In genomic region chr7:109231881-109232321, GRCm38 (mm10) we compare ENCODE assay signal across 12 mouse cellular contexts. TPM values are rescaled to one million over a fixed set of nuclear protein-coding genes. Genes with fewer than 3 reads are reported as not detected.
DNase-seq lines count a peak whose midpoint lies in the region; ATAC-seq lines count a peak whose summit lies in the region.
"Had no signal": no experiment of that assay in that cellular context is flagged by ENCODE, and none has a peak within 500 bp of the region (broad histone marks: within the 10 kb centered on the region; RNA-seq: fewer than 3 reads in every experiment).

No protein-coding gene starts in this region.

- peak; percentile 92 for ATAC-seq in forebrain, embryonic 16.5 days
- ATAC-seq in midbrain, embryonic 12.5 days (ENCODE audit: low FRiP score, low read depth), result peak; percentile 80
- ATAC-seq: activated CD4-positive, CD25-positive, alpha-beta regulatory T cell, adult 4 months; liver, postnatal 0 days had no signal

- no peak overlapping the region for H3K4me3 ChIP-seq in forebrain, embryonic 16.5 days (replicated peaks; ENCODE audit: low read length)
- H3K4me3 ChIP-seq in midbrain, embryonic 12.5 days, result no peak overlapping the region
- H3K4me3 ChIP-seq: left cerebral cortex, adult 2 months had no signal

- H3K27ac ChIP-seq in forebrain, embryonic 16.5 days (ENCODE audit: low read length), result peak overlapping the region; percentile 84
- peak overlapping the region; percentile 81 for H3K27ac ChIP-seq in midbrain, embryonic 12.5 days (replicated peaks)
- H3K27ac ChIP-seq: left cerebral cortex, adult 2 months had no signal

- H3K36me3 ChIP-seq in forebrain, embryonic 16.5 days (ENCODE audit: control insufficient read depth, insufficient read depth), result no peaks in the 10 kb centered on the region
- no peaks in the 10 kb centered on the region for H3K36me3 ChIP-seq in midbrain, embryonic 12.5 days

- peaks cover 29% of the 10 kb centered on the region for H3K4me1 ChIP-seq in forebrain, embryonic 16.5 days (replicated peaks; ENCODE audit: control insufficient read depth, insufficient read depth, low read length)
- peaks cover 50% of the 10 kb centered on the region for H3K4me1 ChIP-seq in midbrain, embryonic 12.5 days

- H3K9ac ChIP-seq in forebrain, embryonic 16.5 days (replicated peaks; ENCODE audit: low read depth, low read length), result no peak overlapping the region
- no peak overlapping the region for H3K9ac ChIP-seq in midbrain, embryonic 12.5 days (replicated peaks)
- H3K9ac ChIP-seq: liver, postnatal 0 days had no signal

- 8% methylated on average over 11 of the region's 11 CpGs for WGBS in forebrain, embryonic 16.5 days
- WGBS in midbrain, embryonic 12.5 days, result 10% methylated on average over 11 of the region's 11 CpGs

- no peaks in the 10 kb centered on the region for H3K9me3 ChIP-seq in forebrain, embryonic 16.5 days (ENCODE audit: control insufficient read depth, low read length)
- no peaks in the 10 kb centered on the region for H3K9me3 ChIP-seq in midbrain, embryonic 12.5 days

- no peak overlapping the region for H3K4me2 ChIP-seq in forebrain, embryonic 16.5 days (ENCODE audit: low read length)
- H3K4me2 ChIP-seq in midbrain, embryonic 12.5 days (replicated peaks), result 0 out of 2 replicates have a peak overlapping the region, but pooled peaks have one; percentile 17

- DNase-seq in right cerebral cortex, postnatal 10 days (ENCODE audit: low spot score in 2 of 2), result peak; percentile 55 to 59
- DNase-seq in right cerebral cortex, postnatal 25 days, result no peak
- no peak for DNase-seq in gastrocnemius, postnatal 25 days
- no peak for DNase-seq in gastrocnemius, postnatal 10 days
- no peak for DNase-seq in liver
- DNase-seq: embryo, embryonic 11 days; kidney, adult 9 months; liver, postnatal 0 days had no signal

- H3K27me3 ChIP-seq in forebrain, embryonic 16.5 days (replicated peaks; ENCODE audit: control insufficient read depth, insufficient read depth, low read length), result no peaks in the 10 kb centered on the region
- 0 out of 2 replicates have a peak, but pooled peaks cover 3% of the 10 kb centered on the region for H3K27me3 ChIP-seq in midbrain, embryonic 12.5 days

RNA-seq across cellular contexts. Expression of gene Lmo1, which starts 56.9 kb away (rescaled TPM):
- 64.2 and 82.2 TPM in 2 replicates for polyA plus RNA-seq in forebrain, embryonic 16.5 days (2015; fragmentation: Nextera tagmentation; extraction: Ambion mirVana)
- polyA plus RNA-seq in midbrain, embryonic 12.5 days (2016; fragmentation: Nextera tagmentation; extraction: Ambion mirVana), result 149 and 177 TPM in 2 replicates
- 1 to 10 TPM; 2.4 to 3.0 TPM for total RNA-seq in gastrocnemius, postnatal 25 days (2021)
- 1 to 10 TPM; 4.5 to 4.7 TPM for total RNA-seq in gastrocnemius, postnatal 10 days (2021)
- polyA plus RNA-seq: activated CD4-positive, CD25-positive, alpha-beta regulatory T cell, adult 4 months had no signal

Comparison
In these comparisons a context has a peak if more than half of its experiments do, and no peak if none do; other contexts are left out.
1. DNase-seq: peak in right cerebral cortex, postnatal 10 days (2 of 2); none in right cerebral cortex, postnatal 25 days (single experiment), gastrocnemius, postnatal 25 days (single experiment), gastrocnemius, postnatal 10 days (single experiment) and liver (single experiment).